Mouse (Mus musculus): ENCODE measurements around the gene Acbd6.

Acbd6 gene

GRCm38 (mm10) chr1:155560021-155560420 is 2.1 kb downstream of the Acbd6 start:
- no peak for DNase-seq (ENCODE audit: low spot score in 2 of 2)

GRCm38 (mm10) chr1:155560678-155561077 is 2.8 kb downstream of the Acbd6 start:
- no peak for DNase-seq (ENCODE audit: low spot score in 2 of 2)

GRCm38 (mm10) chr1:155562206-155562605 is 4.3 kb downstream of the Acbd6 start:
- DNase-seq (ENCODE audit: low spot score in 2 of 2), result no peak

GRCm38 (mm10) chr1:155564741-155565140 is 6.8 kb downstream of the Acbd6 start:
- DNase-seq (ENCODE audit: low spot score in 2 of 2), result peak in 1 of 2 experiments; percentile 66

GRCm38 (mm10) chr1:155568133-155568532 is 10.2 kb downstream of the Acbd6 start:
- peak in 1 of 2 experiments; percentile 49 for DNase-seq (ENCODE audit: low spot score in 2 of 2)

- DNase-seq (ENCODE audit: low spot score in 2 of 2), result peak in 1 of 2 experiments; percentile 14
Measured at GRCm38 (mm10) chr1:155569340-155569739, 11.4 kb downstream of the Acbd6 start.

GRCm38 (mm10) chr1:155574966-155575673 is 17.2 kb downstream of the Acbd6 start:
- peak; percentile 47 to 82 for DNase-seq (ENCODE audit: low spot score in 2 of 2)

- no peak for DNase-seq (ENCODE audit: low spot score in 2 of 2)
Measured at GRCm38 (mm10) chr1:155576432-155576831, 18.5 kb downstream of the Acbd6 start.

GRCm38 (mm10) chr1:155577316-155577715 is 19.4 kb downstream of the Acbd6 start:
- DNase-seq (ENCODE audit: low spot score in 2 of 2), result peak in 1 of 2 experiments; percentile 45

- peak in 1 of 2 experiments; percentile 28 for DNase-seq (ENCODE audit: low spot score in 2 of 2)
Measured at GRCm38 (mm10) chr1:155587961-155588360, 30.0 kb downstream of the Acbd6 start.

- peak in 1 of 2 experiments; percentile 56 for DNase-seq (ENCODE audit: low spot score in 2 of 2)
Measured at GRCm38 (mm10) chr1:155594141-155594540, 36.2 kb downstream of the Acbd6 start.

GRCm38 (mm10) chr1:155596576-155596975 is 38.7 kb downstream of the Acbd6 start:
- no peak for DNase-seq (ENCODE audit: low spot score in 2 of 2)

- DNase-seq (ENCODE audit: low spot score in 2 of 2), result no peak
Measured at GRCm38 (mm10) chr1:155604706-155605105, 46.8 kb downstream of the Acbd6 start.

GRCm38 (mm10) chr1:155605391-155606155 is 47.7 kb downstream of the Acbd6 start:
- no peak for DNase-seq (ENCODE audit: low spot score in 2 of 2)

GRCm38 (mm10) chr1:155606156-155606531 is 48.2 kb downstream of the Acbd6 start:
- DNase-seq (ENCODE audit: low spot score in 2 of 2), result no peak

- no peak for DNase-seq (ENCODE audit: low spot score in 2 of 2)
Measured at GRCm38 (mm10) chr1:155608524-155608923, 50.6 kb downstream of the Acbd6 start.

GRCm38 (mm10) chr1:155614426-155614825 is 56.5 kb downstream of the Acbd6 start:
- DNase-seq (ENCODE audit: low spot score in 2 of 2), result no peak

GRCm38 (mm10) chr1:155621075-155621474 is 63.2 kb downstream of the Acbd6 start:
- DNase-seq (ENCODE audit: low spot score in 2 of 2), result no peak

- no peak for DNase-seq (ENCODE audit: low spot score in 2 of 2)
Measured at GRCm38 (mm10) chr1:155623192-155623591, 65.3 kb downstream of the Acbd6 start.

- no peak for DNase-seq (ENCODE audit: low spot score in 2 of 2)
Measured at GRCm38 (mm10) chr1:155627746-155628145, 69.8 kb downstream of the Acbd6 start.

GRCm38 (mm10) chr1:155636648-155637047 is 78.7 kb downstream of the Acbd6 start:
- DNase-seq (ENCODE audit: low spot score in 2 of 2), result no peak

GRCm38 (mm10) chr1:155645816-155646215 is 87.9 kb downstream of the Acbd6 start:
- DNase-seq (ENCODE audit: low spot score in 2 of 2), result no peak
